Mouse (Mus musculus): ENCODE results near the gene Csta1.

Gene Csta1

DNA sequence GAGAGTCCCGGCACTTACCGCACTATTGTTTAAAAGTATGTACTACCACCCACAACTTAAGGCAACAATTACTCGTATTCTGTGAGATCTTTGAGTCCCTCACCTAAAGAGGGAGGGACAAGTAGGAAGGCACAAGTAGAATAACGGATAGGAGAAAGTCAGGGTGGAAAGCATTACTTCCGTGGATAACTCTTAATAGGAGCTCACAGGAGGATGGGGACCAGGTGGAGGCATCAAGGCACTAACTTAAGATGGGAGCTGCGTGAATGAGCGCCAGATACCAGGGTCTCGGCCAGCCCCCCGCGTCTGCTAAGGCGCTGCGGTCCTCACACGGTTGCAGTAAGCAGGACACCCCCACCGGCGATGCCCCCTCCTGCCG lies 60.0 kb downstream of the Csta1 start:
- DNase-seq (ENCODE audit: low spot score), result no peak

Measured in urinary bladder, postnatal 10 days (tissue).